Mouse (Mus musculus): ENCODE measurements at regions not wholly inside any gene's neighbourhood (a gene's known extent, or its start where the extent isn't known, plus 50 kb on each side); places are given as distances from the start of the nearest gene placed in this dataset.
"Not testable (repeated sequence)": the region's sequence is repeated elsewhere in the genome, so short reads cannot be mapped to it uniquely, and the experiment has no call there.

- no peak for DNase-seq (ENCODE audit: low read depth)
These were observed 536.2 kb downstream of the Trhde start for GRCm38 (mm10) chr10:114265927-114266326.

- DNase-seq (ENCODE audit: low read depth) = no peak
These were observed 560.5 kb downstream of the Trhde start for GRCm38 (mm10) chr10:114241606-114242005.

- DNase-seq (ENCODE audit: low read depth) = no peak
These were observed 574.5 kb downstream of the Trhde start for GRCm38 (mm10) chr10:114227635-114228034.

GRCm38 (mm10) chr10:114201583-114201982 lies 600.5 kb downstream of the Trhde start:
- DNase-seq (ENCODE audit: low read depth) = peak; percentile 2

- no peak for DNase-seq (ENCODE audit: low read depth)
These were observed 601.2 kb downstream of the Trhde start for GRCm38 (mm10) chr10:114200939-114201338.

- no peak for DNase-seq (ENCODE audit: low read depth)
These were observed 615.8 kb downstream of the Trhde start for GRCm38 (mm10) chr10:114186287-114186686.

GRCm38 (mm10) chr10:114143345-114143744 lies 658.8 kb downstream of the Trhde start:
- DNase-seq (ENCODE audit: low read depth) = not testable (repeated sequence)

- DNase-seq (ENCODE audit: low read depth) = no peak
These were observed 664.2 kb downstream of the Trhde start for GRCm38 (mm10) chr10:114137924-114138323.

GRCm38 (mm10) chr10:114137095-114137494 lies 665.0 kb downstream of the Trhde start:
- DNase-seq (ENCODE audit: low read depth) = no peak
